Mouse (Mus musculus): ENCODE measurements around the gene Dhodh.

Gene Dhodh

GRCm38 (mm10) chr8:109586972-109587504, 21.4 kb downstream of the Dhodh start:
- DNase-seq (ENCODE audit: low read depth in 1 of 2, low spot score in 2 of 2): no peak

DNA sequence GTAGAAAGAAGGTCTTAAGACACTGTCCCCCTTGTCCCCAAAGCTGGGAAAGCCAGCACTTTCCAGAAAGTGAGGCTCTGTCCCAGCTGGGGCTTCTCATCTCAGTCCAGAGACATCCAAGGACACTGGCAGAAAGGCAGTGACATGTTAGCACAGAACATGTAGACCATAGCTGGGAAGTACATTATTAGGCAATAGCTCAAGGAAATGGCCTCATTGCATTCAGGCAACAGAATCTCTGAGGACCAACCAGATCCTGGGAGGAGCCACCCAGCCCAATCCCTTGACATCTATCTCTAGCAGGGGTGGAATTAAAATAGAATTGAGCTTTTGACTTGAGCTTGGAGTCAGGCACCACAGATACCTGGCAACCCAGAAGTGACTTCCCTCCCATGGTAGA, 22.8 kb downstream of the Dhodh start:
- peak in 1 of 2 experiments; percentile 22 for DNase-seq (ENCODE audit: low read depth in 1 of 2, low spot score in 2 of 2)

DNA sequence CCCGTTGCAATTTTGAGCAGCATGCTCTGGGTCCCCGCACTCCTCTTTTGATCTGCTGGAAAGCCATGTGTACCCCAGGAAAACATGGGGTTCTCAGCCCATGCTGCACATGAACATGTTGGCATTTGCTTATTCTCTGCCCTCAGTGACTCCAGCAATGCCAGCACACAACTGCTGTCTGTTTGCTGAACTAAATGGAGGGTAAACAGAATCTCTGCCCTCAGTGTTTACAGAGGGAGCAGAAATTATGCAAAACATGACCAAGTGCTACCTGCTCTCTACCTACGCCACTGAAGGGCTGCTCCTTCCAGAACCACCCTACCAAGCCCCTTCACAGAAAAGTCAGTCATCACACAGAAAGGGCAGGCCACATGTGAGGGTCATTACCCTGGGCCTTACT, 23.6 kb downstream of the Dhodh start:
- no peak for DNase-seq (ENCODE audit: low read depth in 1 of 2, low spot score in 2 of 2)

DNA sequence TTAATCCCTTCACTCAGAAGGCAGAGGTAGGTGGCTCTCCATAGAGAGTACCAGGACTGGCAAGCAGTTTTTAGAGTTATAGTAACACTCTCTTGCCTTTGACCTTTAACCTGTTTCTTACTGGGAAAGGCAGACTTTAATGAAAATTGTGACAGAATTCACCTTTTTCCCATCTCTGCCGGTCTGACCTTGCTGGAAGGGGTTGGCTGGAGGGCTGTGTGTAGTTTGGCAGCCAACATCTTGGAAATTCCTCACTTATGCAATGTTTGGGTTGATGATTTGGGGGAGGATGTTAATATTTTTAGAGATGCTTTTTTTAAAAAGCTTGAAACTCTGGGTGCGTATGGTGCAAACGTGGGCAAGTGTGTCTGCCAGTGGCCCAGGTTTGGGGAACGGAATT, 24.2 kb downstream of the Dhodh start:
- DNase-seq (ENCODE audit: low read depth in 1 of 2, low spot score in 2 of 2): no peak

DNA sequence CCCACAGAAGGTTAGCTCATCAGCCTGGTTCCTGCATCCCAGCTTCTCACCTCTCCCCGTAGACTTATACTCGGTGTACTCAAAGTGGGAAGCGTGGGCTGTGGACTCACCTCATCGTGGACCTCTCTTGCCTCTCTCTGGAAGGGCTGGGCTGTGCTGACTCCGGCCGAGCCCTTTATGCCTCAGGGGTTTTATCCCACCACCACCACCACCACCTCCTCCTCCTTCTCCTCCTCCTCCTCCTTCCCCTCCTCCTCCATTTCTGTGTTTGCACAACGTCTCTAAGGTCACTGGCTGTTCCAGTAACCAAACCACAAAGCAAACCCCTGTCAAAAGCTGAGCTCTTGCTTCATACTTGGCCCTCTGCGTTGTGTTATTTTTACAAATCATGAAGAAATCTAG, 29.6 kb downstream of the Dhodh start, which contains the start of gene Hp:
Gene Hp, minus strand, starts transcription at position 273 of the 402 bp plus-strand sequence.
- DNase-seq (ENCODE audit: low read depth in 1 of 2, low spot score in 2 of 2): peak in 1 of 2 experiments; percentile 13

DNA sequence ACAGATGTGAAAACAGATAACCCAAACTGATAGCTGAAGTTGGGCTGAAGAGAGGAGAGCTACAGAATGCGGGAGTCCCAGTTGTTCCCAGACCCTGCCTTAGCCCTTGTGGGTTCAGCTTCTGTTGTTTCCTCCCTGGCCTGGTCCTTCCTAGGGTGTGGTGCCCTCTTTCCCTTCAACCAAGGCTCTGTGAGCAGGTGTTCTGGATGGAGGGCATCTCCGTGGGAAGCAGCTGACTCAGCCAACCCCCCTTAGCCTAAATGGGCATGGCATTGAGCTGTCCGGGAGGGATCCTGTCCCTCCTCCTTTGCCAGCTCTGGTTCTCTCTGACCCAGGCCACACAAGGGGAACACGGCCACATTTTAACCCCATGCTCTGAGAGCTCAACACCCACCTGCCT, 32.2 kb downstream of the Dhodh start:
- no peak for DNase-seq (ENCODE audit: low read depth in 1 of 2, low spot score in 2 of 2)

GRCm38 (mm10) chr8:109571139-109571538, 37.3 kb downstream of the Dhodh start:
- no peak for DNase-seq (ENCODE audit: low read depth in 1 of 2, low spot score in 2 of 2)

DNA sequence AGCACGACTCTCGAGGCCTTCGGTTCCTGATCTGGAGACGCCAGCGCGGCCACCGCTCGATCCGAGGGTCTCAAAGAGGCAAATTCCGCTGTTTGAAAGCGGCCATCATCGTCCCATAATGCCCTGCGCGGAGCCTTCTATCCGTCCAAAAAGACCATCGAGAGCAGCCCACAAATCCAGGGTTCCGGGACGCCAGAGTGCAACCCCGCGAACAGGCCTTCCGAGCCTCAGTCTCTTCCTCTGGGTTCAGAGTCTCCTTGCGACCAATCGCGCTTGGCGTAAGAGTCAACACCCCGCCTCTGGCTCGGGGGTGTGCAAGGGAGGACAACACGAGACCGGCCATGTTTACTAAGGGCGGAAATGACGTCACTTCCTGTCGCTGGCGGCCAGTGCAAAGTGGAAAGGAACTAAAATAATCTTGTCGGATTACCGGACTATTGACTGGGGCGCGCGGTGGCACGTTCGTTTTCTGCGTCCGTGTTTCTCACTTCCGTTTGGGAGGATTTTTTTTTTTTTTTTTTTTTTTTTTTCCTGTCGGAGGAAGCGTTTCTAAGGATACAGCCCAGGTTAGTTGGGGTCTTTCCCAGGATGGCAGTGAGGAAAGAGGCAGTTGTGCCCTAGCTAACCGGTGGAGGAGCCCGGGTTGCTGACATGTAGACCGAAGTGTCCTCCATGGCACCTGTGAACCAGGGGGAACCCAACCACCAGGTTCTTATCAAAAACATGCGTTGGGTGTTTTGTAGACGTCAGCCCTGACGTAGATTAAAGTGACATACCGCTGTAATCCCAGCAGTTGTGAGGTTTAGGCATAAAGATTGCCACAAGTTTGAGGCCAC, 42.8 kb downstream of the Dhodh start, which contains the start of the genes Dhx38 and Txnl4b:
Gene Dhx38, minus strand, starts transcription at position 364 of the 836 bp plus-strand sequence.
Gene Txnl4b, plus strand, starts transcription at position 395 of the 836 bp plus-strand sequence.
- peak; percentile 95 to 96 for DNase-seq (ENCODE audit: low read depth in 1 of 2, low spot score in 2 of 2)

DNA sequence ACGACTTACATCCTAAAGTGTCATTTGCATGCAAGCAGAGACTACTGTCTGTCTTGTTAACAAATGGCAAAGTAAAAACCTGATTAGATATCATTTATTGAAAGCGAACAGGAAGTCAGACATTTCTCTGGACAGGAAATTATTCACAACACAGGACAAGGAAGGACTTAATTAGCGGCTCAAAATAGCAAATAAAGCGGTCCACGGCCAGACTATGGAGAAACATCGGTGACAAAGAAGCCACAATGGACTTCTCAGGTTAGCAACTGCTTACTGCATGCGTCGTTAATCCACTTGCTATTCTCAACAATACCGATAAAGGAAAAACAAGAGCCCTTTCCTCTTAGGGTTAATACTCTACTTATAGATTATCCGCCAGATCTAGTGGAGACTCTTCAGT, 43.7 kb downstream of the Dhodh start:
- DNase-seq (ENCODE audit: low read depth in 1 of 2, low spot score in 2 of 2): no peak

GRCm38 (mm10) chr8:109563881-109564280, 44.6 kb downstream of the Dhodh start:
- DNase-seq (ENCODE audit: low read depth in 1 of 2, low spot score in 2 of 2): no peak

DNA sequence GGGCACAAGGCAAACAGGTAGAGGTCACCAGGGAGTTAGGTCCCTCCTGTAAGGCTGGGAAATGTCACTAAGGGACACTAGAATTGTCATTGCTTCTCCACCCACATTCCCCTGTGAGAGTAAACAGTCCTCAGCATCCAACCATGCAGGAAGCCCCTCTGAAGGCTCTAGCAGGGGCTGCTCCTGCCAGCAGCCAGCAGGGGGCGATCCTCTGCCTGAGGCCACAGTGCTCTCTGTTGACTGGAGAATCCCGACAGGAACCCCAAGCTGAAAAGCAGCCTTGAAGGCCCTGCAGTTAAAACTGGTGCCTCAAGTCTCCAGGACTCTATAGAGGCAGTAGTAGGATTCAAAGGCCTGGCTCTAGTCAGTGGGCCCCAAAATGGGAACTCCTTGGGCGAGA, 56.8 kb downstream of the Dhodh start:
- DNase-seq (ENCODE audit: low read depth in 1 of 2, low spot score in 2 of 2): no peak

DNA sequence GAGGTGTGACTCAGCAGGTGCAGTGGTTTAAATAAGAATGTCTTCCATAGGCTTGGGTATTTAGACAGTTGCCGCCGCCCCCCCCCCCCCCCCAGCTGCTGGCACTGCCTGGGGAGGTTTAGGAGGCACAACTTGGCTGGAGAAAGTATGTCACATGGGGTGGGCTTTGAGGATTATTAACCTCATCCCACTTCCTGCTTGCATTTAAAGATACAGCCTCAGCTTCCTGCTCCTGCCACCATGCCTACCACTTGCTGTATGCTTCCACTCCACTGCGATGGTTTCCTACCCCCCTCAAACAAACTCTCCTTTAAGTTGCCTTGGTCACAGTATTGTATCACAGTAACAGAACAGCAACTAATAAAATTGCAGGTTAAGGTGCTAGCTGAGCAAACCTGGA, 64.4 kb downstream of the Dhodh start:
- no peak for DNase-seq (ENCODE audit: low read depth in 1 of 2, low spot score in 2 of 2)

GRCm38 (mm10) chr8:109542748-109543519, 65.5 kb downstream of the Dhodh start:
- DNase-seq (ENCODE audit: low read depth in 1 of 2, low spot score in 2 of 2): no peak

DNA sequence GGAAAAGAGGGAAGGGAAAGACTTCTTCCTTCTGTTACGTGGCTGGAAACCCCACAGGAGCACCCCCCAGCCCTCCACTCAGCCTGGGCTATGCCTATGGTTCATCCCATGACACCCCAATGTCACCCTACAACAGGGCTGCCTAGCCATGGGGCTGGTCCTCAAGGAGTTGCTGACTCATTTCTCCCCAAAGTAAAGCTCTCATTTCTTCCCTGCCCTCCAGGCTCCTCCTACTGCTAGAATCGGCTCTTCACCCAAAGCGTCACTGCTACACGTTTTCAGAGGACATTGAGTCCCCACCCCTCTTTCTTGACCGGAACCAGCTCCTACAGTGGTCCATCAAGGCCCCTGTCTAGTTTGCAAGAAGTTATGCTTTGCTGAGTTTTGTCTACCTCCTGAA, 66.3 kb downstream of the Dhodh start:
- no peak for DNase-seq (ENCODE audit: low read depth in 1 of 2, low spot score in 2 of 2)
